Mouse (Mus musculus): ENCODE data around the gene Olfr572. TPM values are rescaled to one million over a fixed set of nuclear protein-coding genes. Genes with fewer than 3 reads are reported as not detected.

The Olfr572 gene
- polyA plus RNA-seq, 1 experiment from 2014 or later, result not detected

Other genes with a start within 250 kb of the Olfr572 start
- 6.4 and 7.3 TPM in 2 replicates for gene Trim68, start 237.1 kb upstream of the Olfr572 start, polyA plus RNA-seq (2015; fragmentation: Nextera tagmentation; extraction: Ambion mirVana)
- gene Olfr557, start 228.5 kb upstream of the Olfr572 start, polyA plus RNA-seq (2015; fragmentation: Nextera tagmentation; extraction: Ambion mirVana), result not detected in 2 replicates
- not detected in 2 replicates for gene Olfr558, start 222.2 kb upstream of the Olfr572 start, polyA plus RNA-seq (2015; fragmentation: Nextera tagmentation; extraction: Ambion mirVana)
- not detected in 2 replicates for gene Olfr33, start 205.3 kb upstream of the Olfr572 start, polyA plus RNA-seq (2015; fragmentation: Nextera tagmentation; extraction: Ambion mirVana)
- not detected in 2 replicates for gene Olfr559, start 196.9 kb upstream of the Olfr572 start, polyA plus RNA-seq (2015; fragmentation: Nextera tagmentation; extraction: Ambion mirVana)
- gene Olfr560, start 165.0 kb upstream of the Olfr572 start, polyA plus RNA-seq (2015; fragmentation: Nextera tagmentation; extraction: Ambion mirVana), result not detected in 2 replicates
- gene Olfr78, start 164.9 kb upstream of the Olfr572 start, polyA plus RNA-seq (2015; fragmentation: Nextera tagmentation; extraction: Ambion mirVana), result 0.16 TPM in 1 of 2 replicates, not detected in the other
- gene Olfr561, start 153.2 kb upstream of the Olfr572 start, polyA plus RNA-seq (2015; fragmentation: Nextera tagmentation; extraction: Ambion mirVana), result not detected in 2 replicates
- gene Olfr564, start 120.9 kb upstream of the Olfr572 start, polyA plus RNA-seq (2015; fragmentation: Nextera tagmentation; extraction: Ambion mirVana), result not detected in 2 replicates
- gene Olfr566, start 65.6 kb upstream of the Olfr572 start, polyA plus RNA-seq (2015; fragmentation: Nextera tagmentation; extraction: Ambion mirVana), result not detected in 2 replicates
- gene Olfr568, start 47.3 kb upstream of the Olfr572 start, polyA plus RNA-seq (2015; fragmentation: Nextera tagmentation; extraction: Ambion mirVana), result not detected in 2 replicates
- gene Olfr569, start 33.5 kb upstream of the Olfr572 start, polyA plus RNA-seq (2015; fragmentation: Nextera tagmentation; extraction: Ambion mirVana), result not detected in 2 replicates
- gene Olfr570, start 29.8 kb upstream of the Olfr572 start, polyA plus RNA-seq (2015; fragmentation: Nextera tagmentation; extraction: Ambion mirVana), result 0.20 TPM in 1 of 2 replicates, not detected in the other
- gene Olfr571, start 6.9 kb upstream of the Olfr572 start, polyA plus RNA-seq (2015; fragmentation: Nextera tagmentation; extraction: Ambion mirVana), result not detected in 2 replicates
- gene Olfr573-ps1, start 18.2 kb downstream of the Olfr572 start, polyA plus RNA-seq (2015; fragmentation: Nextera tagmentation; extraction: Ambion mirVana), result not detected in 2 replicates
- not detected in 2 replicates for gene Olfr574, start 24.1 kb downstream of the Olfr572 start, polyA plus RNA-seq (2015; fragmentation: Nextera tagmentation; extraction: Ambion mirVana)
- not detected in 2 replicates for gene Olfr575, start 34.4 kb downstream of the Olfr572 start, polyA plus RNA-seq (2015; fragmentation: Nextera tagmentation; extraction: Ambion mirVana)
- not detected in 2 replicates for gene Olfr576, start 38.3 kb downstream of the Olfr572 start, polyA plus RNA-seq (2015; fragmentation: Nextera tagmentation; extraction: Ambion mirVana)
- gene Olfr577, start 51.5 kb downstream of the Olfr572 start, polyA plus RNA-seq (2015; fragmentation: Nextera tagmentation; extraction: Ambion mirVana), result not detected in 2 replicates
- not detected in 2 replicates for gene Olfr578, start 64.9 kb downstream of the Olfr572 start, polyA plus RNA-seq (2015; fragmentation: Nextera tagmentation; extraction: Ambion mirVana)
- gene Olfr582, start 113.6 kb downstream of the Olfr572 start, polyA plus RNA-seq (2015; fragmentation: Nextera tagmentation; extraction: Ambion mirVana), result not detected in 2 replicates
- not detected in 2 replicates for gene Olfr583, start 126.9 kb downstream of the Olfr572 start, polyA plus RNA-seq (2015; fragmentation: Nextera tagmentation; extraction: Ambion mirVana)
- gene Olfr584, start 157.5 kb downstream of the Olfr572 start, polyA plus RNA-seq (2015; fragmentation: Nextera tagmentation; extraction: Ambion mirVana), result not detected in 2 replicates
- not detected in 2 replicates for gene Olfr585, start 173.3 kb downstream of the Olfr572 start, polyA plus RNA-seq (2015; fragmentation: Nextera tagmentation; extraction: Ambion mirVana)
- not detected in 2 replicates for gene Olfr586, start 201.2 kb downstream of the Olfr572 start, polyA plus RNA-seq (2015; fragmentation: Nextera tagmentation; extraction: Ambion mirVana)
- not detected in 2 replicates for gene Olfr588-ps1, start 216.5 kb downstream of the Olfr572 start, polyA plus RNA-seq (2015; fragmentation: Nextera tagmentation; extraction: Ambion mirVana)
- gene Olfr589, start 231.9 kb downstream of the Olfr572 start, polyA plus RNA-seq (2015; fragmentation: Nextera tagmentation; extraction: Ambion mirVana), result not detected in 2 replicates